Mouse (Mus musculus): ENCODE measurements at regions not wholly inside any gene's neighbourhood (a gene's known extent, or its start where the extent isn't known, plus 50 kb on each side); places are given as distances from the start of the nearest gene placed in this dataset.

DNA sequence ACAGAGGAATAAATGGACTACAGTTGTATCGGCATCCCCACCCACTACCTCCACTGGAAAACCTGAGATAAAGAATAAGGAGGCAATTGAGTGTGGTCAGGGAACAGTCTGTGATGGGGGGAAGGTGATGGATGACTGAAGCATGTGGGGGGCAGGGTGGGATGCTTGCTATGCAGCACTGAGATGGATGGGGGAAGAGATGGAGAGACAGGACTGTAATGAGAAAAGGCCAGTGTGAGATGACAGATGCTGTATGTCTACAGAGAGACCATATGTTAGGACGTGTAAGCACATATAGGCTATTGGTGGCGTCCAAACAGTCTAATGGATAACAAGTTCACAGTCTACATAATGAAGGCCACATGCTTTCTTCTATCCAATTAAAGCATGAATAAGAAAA is 112.2 kb upstream of the Ccn2 start:
- TF ChIP-seq POLR2A (IDR thresholded peaks at IDR 0.05; ENCODE audit: insufficient read depth, low read depth, low read length) (no peak), CTCF (IDR thresholded peaks at IDR 0.05) (no peak)
